Mouse (Mus musculus) intestine, embryonic 16.5 days (tissue): ENCODE measurements around the gene Olfr782. TPM values are rescaled to one million over a fixed set of nuclear protein-coding genes. Genes with fewer than 3 reads are reported as not detected.
A peak's percentile ranks its signal among the peaks of the same experiment; 100 is the strongest.
"Not testable (repeated sequence)": the region's sequence is repeated elsewhere in the genome, so short reads cannot be mapped to it uniquely, and the experiment has no call there.

Experiments
- ATAC-seq: fragments of 200-750 bp; cut with Nextera tagmentation; 2 replicates; pipeline ENCODE4 v1.8.0; 2017; ENCODE audit warnings: moderate TSS enrichment, moderate library complexity
- H3K27ac ChIP-seq: fragments of 300-500 bp; sonication (generic); 2 replicates; pipeline ENCODE4 v1.5.1; 2014; ENCODE audit warnings: mild to moderate bottlenecking, low read length
- H3K27me3 ChIP-seq: fragments of 300-500 bp; sonication (generic); replicated peaks from 2 replicates; pipeline ENCODE4 v1.6.1; 2014; ENCODE audit warnings: low read length, control low read depth, mixed read lengths; ENCODE audit not compliant: control insufficient read depth, insufficient read depth
- H3K36me3 ChIP-seq: fragments of 300-500 bp; sonication (generic); 2 replicates; pipeline ENCODE4 v1.6.1; 2014; ENCODE audit warnings: low read length, control low read depth; ENCODE audit not compliant: control insufficient read depth, insufficient read depth
- H3K4me1 ChIP-seq: fragments of 300-500 bp; sonication (generic); 2 replicates; pipeline ENCODE4 v1.6.1; 2014; ENCODE audit warnings: low read length, control low read depth, mixed read lengths; ENCODE audit not compliant: control insufficient read depth, insufficient read depth
- H3K4me2 ChIP-seq: fragments of 300-500 bp; sonication (generic); 2 replicates; pipeline ENCODE4 v1.6.1; 2014; ENCODE audit warnings: low read depth, low read length, control low read depth
- H3K4me3 ChIP-seq: fragments of 300-500 bp; sonication (generic); 2 replicates; pipeline ENCODE4 v1.5.1; 2014; ENCODE audit warnings: mild to moderate bottlenecking, low read length
- H3K9ac ChIP-seq: fragments of 300-500 bp; sonication (generic); 2 replicates; pipeline ENCODE4 v1.6.1; 2014; ENCODE audit warnings: low read depth, low read length
- H3K9me3 ChIP-seq: fragments of 300-500 bp; sonication (generic); 2 replicates; pipeline ENCODE4 v1.6.1; 2016; ENCODE audit warnings: low read length, control low read depth; ENCODE audit not compliant: control insufficient read depth
- WGBS: fragments of 180-500 bp; shearing (Covaris S2); extraction: QIAGEN DNeasy Blood & Tissue Kit; methylation state at CpG from one replicate; pipeline ENCODE4 v1.1.7; 2014; 5-methylcytosine and 5-hydroxymethylcytosine counted together
- polyA plus RNA-seq: library from polyadenylated mRNA; unstranded; fragments of >200 nt; fragmentation: Nextera tagmentation; extraction: Ambion mirVana; gene quantifications from 2 replicates; pipeline ENCODE4 v1.2.1, GENCODE M21; 2015

The Olfr782 gene
- not detected in 2 replicates for polyA plus RNA-seq

GRCm38 (mm10) chr10:129348550-129348949 lies at the start of gene Olfr782:
TSS of gene Olfr782 (plus strand) at chr10:129348850.
- Histone ChIP-seq H3K9ac (no peak within 1 kb of the TSS), H3K9me3 (no peaks in the 10 kb centered on the region), H3K36me3 (no peaks in the 10 kb centered on the region), H3K27ac (no peak within 1 kb of the TSS), H3K4me1 (no peaks in the 10 kb centered on the region), H3K4me2 (no peak within 1 kb of the TSS), H3K27me3 (no peaks in the 10 kb centered on the region), H3K4me3 (no peak within 1 kb of the TSS)
- 87% methylated on average over 3 of the region's 3 CpGs for WGBS
- no peak for ATAC-seq

GRCm38 (mm10) chr10:129312973-129313372 lies 35.7 kb upstream of the Olfr782 start:
- not testable (repeated sequence) for H3K9me3 ChIP-seq, H3K4me1 ChIP-seq, H3K4me3 ChIP-seq, H3K27ac ChIP-seq, H3K4me2 ChIP-seq, H3K27me3 ChIP-seq, H3K9ac ChIP-seq, H3K36me3 ChIP-seq
- ATAC-seq: peak; percentile 69
- WGBS: 24% methylated on average over 1 of the region's 1 CpGs

- H3K9me3 ChIP-seq, H3K9ac ChIP-seq, H3K4me1 ChIP-seq, H3K4me2 ChIP-seq, H3K27me3 ChIP-seq, H3K27ac ChIP-seq, H3K4me3 ChIP-seq, H3K36me3 ChIP-seq: not testable (repeated sequence)
- no CpG with 5 or more reads among the region's 1 CpGs for WGBS
- peak; percentile 81 for ATAC-seq
Observed at GRCm38 (mm10) chr10:129313521-129313920, 35.1 kb upstream of the Olfr782 start.

- no peaks in the 10 kb centered on the region for H3K4me1 ChIP-seq
- no peak within 1 kb of the TSS for H3K27ac ChIP-seq
- no peaks in the 10 kb centered on the region for H3K9me3 ChIP-seq
- no peak within 1 kb of the TSS for H3K9ac ChIP-seq
- no peak within 1 kb of the TSS for H3K4me2 ChIP-seq
- H3K27me3 ChIP-seq: no peaks in the 10 kb centered on the region
- no peaks in the 10 kb centered on the region for H3K36me3 ChIP-seq
- H3K4me3 ChIP-seq: no peak within 1 kb of the TSS
- ATAC-seq: no peak
- 86% methylated on average over 3 of the region's 3 CpGs for WGBS
Observed at GRCm38 (mm10) chr10:129317817-129318216, 30.8 kb upstream of the Olfr782 start, which contains the start of gene Olfr780. TSS of gene Olfr780 (plus strand) at chr10:129318117.

- Histone ChIP-seq H3K9me3 (no peaks in the 10 kb centered on the region), H3K4me1 (no peaks in the 10 kb centered on the region), H3K27me3 (no peaks in the 10 kb centered on the region), H3K27ac (no peak within 1 kb of the TSS), H3K4me3 (no peak within 1 kb of the TSS), H3K9ac (no peak within 1 kb of the TSS), H3K36me3 (no peaks in the 10 kb centered on the region), H3K4me2 (no peak within 1 kb of the TSS)
- ATAC-seq: no peak
Observed at GRCm38 (mm10) chr10:129328554-129328953, 20.1 kb upstream of the Olfr782 start, which contains the start of gene Olfr781. TSS of gene Olfr781 (plus strand) at chr10:129328854.

- not testable (repeated sequence) for H3K9ac ChIP-seq, H3K36me3 ChIP-seq, H3K27me3 ChIP-seq, H3K27ac ChIP-seq, H3K4me2 ChIP-seq, H3K4me3 ChIP-seq, H3K9me3 ChIP-seq, H3K4me1 ChIP-seq
- peak; percentile 88 for ATAC-seq
- WGBS: 54% methylated on average over 2 of the region's 2 CpGs
Observed at GRCm38 (mm10) chr10:129352475-129352874, 3.8 kb downstream of the Olfr782 start.

GRCm38 (mm10) chr10:129356496-129356895 lies 7.8 kb downstream of the Olfr782 start:
- H3K9me3 ChIP-seq, H3K4me3 ChIP-seq, H3K27me3 ChIP-seq, ATAC-seq, H3K4me2 ChIP-seq, H3K27ac ChIP-seq, H3K36me3 ChIP-seq, H3K4me1 ChIP-seq, H3K9ac ChIP-seq: not testable (repeated sequence)
- WGBS: 84% methylated on average over 4 of the region's 4 CpGs

GRCm38 (mm10) chr10:129357307-129357706 lies 8.7 kb downstream of the Olfr782 start:
- 60% methylated on average over 5 of the region's 5 CpGs for WGBS

GRCm38 (mm10) chr10:129374051-129374450 lies 25.4 kb downstream of the Olfr782 start:
- H3K4me3 ChIP-seq, H3K9ac ChIP-seq, H3K9me3 ChIP-seq, H3K27me3 ChIP-seq, H3K27ac ChIP-seq, H3K4me1 ChIP-seq, H3K4me2 ChIP-seq, ATAC-seq, H3K36me3 ChIP-seq: not testable (repeated sequence)
- 86% methylated on average over 5 of the region's 5 CpGs for WGBS

More at GRCm38 (mm10) chr10:129357307-129357706, 8.7 kb downstream of the Olfr782 start:
- Histone ChIP-seq H3K4me2 (no peak overlapping the region), H3K9ac (no peak overlapping the region), H3K27ac (no peak overlapping the region), H3K4me1 (no peaks in the 10 kb centered on the region), H3K36me3 (no peaks in the 10 kb centered on the region), H3K9me3 (0 out of 2 replicates have a peak, but pooled peaks cover 2% of the 10 kb centered on the region), H3K27me3 (no peaks in the 10 kb centered on the region), H3K4me3 (no peak overlapping the region)
- ATAC-seq: no peak

- Histone ChIP-seq H3K27ac (no peak within 1 kb of the TSS), H3K36me3 (no peaks in the 10 kb centered on the region), H3K4me1 (no peaks in the 10 kb centered on the region), H3K9me3 (no peaks in the 10 kb centered on the region), H3K27me3 (no peaks in the 10 kb centered on the region), H3K9ac (no peak within 1 kb of the TSS), H3K4me2 (no peak within 1 kb of the TSS), H3K4me3 (no peak within 1 kb of the TSS)
- ATAC-seq: no peak
Observed at GRCm38 (mm10) chr10:129383783-129384182, 35.1 kb downstream of the Olfr782 start, which contains the start of gene Olfr784. TSS of gene Olfr784 (plus strand) at chr10:129384083.
